Mouse (Mus musculus) fat pad, adult 2 months (tissue): ENCODE measurements around the gene Flii.

ENCODE experiments used
- DNase-seq: peaks from one replicate; pipeline ENCODE4 v3.0.0-alpha.2; 2011; ENCODE audit warnings: low read depth, low spot score; ENCODE audit errors: extremely low read depth

Flii gene

DNA sequence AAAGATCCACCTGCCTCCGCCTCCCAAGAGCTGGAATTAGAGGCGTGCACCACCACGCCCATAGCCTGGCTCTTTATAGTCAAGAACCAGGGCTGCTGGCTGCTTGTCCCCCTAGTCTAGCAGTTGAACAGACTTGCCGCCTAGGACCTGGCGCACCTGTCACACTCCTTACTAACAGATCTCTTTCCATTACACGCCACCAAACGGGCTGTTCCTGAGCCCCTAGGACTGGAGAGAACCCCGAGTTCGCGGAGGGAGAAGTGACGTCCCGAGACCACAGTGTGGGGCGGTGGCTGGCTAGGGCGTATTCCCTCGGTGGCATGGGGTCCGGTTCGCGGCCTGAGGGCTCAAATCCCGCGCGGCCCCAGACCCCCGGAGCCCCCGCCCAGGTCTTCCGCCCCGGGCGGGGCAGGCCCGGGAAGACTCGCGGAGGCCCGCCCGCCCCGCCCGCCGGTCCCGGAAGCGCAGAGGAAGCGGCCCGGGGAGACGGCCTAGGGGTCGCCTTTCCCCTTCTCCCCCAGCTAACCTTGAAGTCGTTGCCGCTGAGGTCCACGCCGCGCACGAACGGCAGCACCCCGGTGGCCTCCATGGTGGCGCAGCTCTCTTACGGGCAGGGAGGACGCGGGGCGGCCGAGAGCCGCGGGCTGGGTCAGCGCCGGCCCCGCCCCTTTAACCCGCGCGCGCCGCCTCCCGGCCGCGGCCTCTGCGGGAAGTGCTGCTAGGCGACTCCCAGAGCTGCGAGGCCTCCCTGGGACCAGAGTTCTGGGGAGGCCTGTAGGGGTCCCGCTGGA, at the start of gene Flii:
Flii (minus strand) TSS at position 663 of the 791 bp plus-strand sequence.
- no peak for DNase-seq

DNA sequence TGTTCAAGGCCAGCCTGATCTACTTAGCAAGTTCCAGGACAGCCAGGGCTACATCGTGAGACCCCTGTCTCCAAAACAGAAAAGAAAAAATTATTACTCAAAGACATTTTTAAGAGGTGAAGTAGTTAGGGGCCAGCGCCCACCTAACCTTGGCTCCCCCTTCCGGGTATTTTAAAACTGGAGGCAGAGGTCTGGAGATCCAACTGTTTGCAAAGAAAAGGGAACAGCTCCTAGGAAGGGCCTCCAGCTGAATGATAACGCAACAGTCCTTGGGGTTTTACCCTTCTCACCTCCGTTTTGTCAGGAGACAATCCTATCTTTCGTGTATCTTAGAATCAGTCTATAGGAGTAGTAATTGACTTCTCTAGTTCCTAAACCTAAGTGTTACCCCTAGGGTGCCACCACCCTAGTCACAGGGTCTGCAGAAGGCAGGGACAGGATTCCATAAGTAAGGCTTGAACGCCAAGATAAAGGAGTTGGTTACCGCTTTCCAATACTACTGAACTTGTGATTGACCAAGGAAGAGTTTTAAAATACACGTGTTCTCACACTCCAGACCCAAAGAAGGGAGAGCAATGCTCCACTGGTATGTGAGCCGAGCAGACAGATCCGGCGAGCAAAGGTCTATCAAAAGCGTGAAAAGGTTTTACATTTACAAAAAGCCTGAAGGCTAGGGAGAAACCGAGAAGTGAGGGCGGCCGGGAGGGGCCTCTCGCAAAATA, 49.2 kb upstream of the Flii start:
- DNase-seq: no peak

DNA sequence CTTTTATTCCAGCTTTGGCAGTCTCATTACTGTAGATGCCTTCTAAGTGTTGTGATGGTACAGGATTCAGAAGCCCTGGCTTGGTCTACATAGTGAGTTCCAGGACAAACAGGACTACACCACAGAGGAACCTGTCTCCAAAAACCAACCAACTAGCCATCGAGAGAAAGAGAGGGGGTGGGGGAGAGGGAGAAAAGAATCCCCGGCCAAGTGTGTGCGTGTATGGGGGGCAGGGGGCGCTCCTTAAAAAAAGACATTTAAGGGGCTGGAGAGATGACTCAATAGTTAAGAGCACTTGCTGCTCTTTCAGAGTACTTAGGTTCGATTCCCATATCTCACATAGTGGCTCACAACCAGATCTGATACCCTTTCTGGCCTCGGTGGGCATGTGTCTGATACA, 48.5 kb upstream of the Flii start:
- no peak for DNase-seq

DNA sequence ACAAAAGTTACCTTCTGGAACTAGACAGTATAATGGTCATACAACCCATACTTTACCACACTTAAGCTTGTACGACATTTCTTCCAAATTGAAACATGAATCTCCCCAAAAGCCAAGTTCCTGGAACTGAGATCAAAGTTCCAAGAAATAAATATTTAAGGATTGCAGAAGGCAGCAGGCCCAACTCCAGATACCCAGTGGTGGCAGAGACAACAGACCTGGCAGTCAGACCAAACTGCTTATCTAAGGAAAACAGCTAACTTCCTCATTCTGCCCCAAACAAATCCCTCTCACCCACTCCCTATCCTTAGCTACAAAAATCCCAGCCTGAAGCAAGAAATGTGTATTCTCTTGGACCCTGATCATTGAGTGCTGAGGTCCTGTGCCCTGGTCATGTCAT, 47.8 kb upstream of the Flii start:
- no peak for DNase-seq

DNA sequence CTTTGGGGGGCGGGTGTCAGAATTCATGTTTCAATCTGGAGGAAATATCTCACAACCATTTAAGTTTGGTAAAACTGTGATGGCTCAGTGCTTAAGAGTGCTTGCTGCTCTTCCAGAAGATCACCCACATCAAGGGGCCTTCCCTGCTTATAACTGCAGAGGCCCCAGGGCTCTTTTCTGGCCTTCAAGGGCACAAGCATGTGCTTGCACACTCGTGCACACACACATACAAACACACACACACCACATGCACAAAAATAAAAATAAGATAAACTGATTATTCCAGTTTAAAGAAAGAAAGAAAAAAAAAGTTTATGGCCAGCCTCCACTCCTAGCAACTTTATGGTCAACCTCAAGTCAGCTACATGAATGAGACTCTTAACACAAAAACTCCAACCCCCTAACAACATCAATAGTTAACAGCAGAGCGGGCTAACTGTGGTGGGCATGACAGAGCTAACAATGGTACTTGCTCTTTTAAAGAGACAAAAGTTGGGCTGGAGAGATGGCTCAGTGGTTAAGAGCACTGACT, 47.2 kb upstream of the Flii start:
- DNase-seq: no peak

DNA sequence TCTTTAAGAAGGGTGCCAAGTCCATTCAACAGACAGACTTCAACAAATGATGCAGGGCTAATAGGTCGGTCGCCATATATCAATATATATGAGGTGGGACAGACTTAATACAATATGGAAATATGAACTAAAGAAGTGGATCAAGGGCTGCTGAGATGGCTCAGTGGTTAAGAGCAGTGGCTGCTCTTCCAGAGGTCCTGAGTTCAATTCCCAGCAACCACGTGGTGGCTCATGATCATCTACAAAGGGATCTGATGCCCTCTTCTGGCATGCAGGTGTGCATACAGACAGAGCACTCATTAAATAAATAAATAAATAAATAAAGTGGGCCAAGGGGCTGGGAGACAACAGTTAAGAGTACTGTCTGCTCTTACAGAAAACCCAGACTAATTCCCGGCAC, 45.1 kb upstream of the Flii start:
- DNase-seq: no peak

DNA sequence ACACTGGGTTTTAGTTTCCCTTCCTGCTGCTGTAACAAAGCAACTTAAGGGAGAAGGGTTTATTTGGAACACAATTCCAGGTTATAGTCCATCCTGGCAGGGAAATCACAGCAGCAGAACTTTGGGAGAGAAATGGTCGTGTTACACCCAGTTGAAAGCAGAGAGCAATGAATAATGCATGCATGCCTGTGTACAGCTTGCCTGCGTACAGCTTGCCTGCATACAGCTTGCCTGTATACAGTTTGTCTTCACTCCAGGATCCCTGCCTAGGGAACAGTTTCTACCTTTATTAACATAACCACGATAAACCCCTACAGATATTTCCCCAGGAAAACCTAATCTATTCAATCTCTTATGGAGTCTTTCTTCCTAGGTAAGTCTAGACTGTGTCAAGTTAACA, 43.7 kb upstream of the Flii start:
- no peak for DNase-seq

DNA sequence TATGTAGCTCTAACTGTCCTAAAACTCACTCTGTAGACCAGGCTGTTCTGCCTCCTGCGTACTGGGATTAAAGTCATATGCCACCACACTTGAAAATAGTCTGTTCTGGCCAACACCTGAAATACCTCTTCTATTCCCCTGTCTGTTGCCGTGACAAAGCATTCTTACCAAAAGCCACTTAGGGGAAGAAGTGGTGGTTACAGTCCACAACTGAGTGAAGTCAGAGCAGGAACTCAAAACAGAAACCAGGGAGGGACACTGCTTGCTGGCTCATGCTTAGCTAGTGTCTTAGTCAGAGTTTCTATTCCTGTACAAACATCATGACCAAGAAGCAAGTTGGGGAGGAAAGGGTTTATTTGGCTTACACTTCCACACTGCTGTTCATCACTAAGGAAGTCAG, 42.3 kb upstream of the Flii start:
- DNase-seq: no peak

DNA sequence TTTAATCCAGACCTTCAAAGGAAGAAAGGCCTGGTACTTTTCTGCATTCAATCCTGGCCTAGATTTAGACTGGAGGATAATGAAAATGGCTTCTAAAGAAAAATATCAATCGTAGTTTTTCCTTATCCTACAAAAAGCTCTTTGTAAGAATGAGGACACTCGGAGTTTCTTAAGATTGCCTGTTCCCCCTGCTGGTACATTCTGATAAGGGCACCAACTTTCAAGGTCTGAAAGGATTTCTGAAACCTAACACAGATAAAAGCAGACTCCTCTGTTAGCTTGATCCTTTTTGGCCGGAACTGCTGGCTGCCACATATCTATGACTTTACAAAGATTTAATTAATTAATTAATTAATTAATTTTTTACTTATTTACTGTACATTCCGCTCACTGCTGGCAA, 39.9 kb upstream of the Flii start:
- DNase-seq: no peak

DNA sequence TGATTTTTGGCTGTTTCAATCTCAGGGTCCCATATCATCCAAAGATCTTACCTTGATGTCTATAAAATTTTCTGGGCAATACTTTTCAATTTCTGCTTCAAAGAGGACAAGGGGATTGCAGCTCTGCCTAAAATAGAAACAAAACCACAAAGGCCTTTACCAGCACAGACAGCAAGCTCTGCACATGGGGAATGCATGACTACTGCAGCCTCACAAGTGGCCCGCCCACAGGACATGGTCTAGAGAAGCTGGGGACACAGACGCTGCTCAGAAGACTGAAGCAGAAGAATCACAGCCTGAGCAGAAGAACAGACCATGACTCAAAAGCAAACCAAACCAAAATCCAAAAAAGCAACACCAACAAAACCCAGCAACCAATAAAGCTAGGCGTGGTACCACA, 34.6 kb upstream of the Flii start:
- no peak for DNase-seq

DNA sequence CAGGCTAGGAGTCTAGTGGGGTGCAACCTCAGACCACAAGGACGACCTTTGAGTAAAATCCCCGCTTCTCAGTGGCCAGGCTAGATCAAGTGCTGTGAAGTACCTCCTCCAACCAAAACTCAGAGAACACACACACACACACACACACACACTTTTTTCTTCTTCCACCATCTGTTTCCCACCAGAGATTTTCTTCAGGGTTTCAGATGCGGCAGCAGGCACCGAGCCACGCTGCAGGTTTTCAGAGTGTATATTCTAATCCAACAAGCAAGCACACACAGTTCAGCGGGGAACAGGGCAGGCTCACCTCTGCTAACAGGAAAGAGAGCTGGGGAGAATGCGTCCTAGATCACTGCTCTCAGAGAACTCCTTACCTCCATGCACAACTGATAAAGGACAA, 28.5 kb upstream of the Flii start:
- no peak for DNase-seq

DNA sequence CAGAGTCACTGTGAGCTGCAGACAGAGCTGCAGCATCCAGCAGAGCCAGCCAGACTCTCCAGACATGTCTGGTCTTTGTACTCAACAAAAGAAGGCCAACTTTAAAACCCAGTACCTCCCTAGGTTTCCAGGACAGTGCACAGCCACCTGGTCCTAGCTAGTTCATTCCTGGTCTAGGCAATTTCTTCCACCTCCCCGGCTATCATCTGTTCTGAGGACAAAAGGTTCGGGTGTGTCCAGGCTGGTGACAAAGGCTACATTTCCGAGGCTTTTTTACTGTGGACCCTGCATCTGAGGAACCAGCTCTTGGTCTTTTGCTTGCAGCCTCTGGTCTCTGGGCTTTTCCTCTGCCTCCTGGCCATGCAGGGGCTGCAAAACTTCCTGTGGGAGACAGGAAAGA, 13.3 kb upstream of the Flii start:
- DNase-seq: no peak

DNA sequence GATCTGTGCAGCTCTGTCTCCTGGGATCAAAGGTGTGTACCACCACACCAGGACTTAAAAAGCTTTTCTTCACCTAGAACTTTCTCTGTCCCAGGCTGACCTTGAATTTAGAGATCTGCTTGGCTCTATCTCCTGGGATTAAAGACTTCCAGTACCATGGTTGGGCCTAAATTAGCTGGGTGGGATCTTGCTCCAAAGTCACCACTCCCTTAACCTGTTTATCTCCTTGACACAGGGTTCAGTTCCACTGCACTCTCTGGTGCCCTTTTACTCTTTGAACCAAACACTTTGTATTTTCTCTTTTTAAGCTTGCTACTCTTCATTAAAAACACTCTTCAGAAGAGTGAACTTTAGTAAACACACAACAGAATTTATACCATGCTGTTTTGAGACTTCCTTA, 10.4 kb upstream of the Flii start:
- DNase-seq: no peak

DNA sequence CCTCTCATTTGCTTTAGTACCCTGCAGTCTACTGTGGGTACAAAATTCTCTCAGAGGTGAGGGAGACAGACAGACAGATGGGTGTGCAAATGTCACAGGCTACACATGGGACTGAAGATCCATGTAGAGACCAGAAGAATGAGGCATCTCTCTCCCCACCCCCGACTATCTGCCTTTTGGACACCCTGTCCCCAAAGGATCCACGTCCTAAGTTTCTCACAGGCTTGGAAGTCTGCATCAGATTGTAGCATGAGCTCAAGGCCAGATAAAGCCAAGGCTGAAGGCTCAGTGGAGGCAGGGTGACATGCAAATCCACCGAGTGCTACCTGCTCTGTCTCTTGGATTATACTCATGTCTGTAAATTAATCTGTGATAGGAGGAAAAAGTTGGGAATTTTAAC, 9.4 kb upstream of the Flii start:
- no peak for DNase-seq

DNA sequence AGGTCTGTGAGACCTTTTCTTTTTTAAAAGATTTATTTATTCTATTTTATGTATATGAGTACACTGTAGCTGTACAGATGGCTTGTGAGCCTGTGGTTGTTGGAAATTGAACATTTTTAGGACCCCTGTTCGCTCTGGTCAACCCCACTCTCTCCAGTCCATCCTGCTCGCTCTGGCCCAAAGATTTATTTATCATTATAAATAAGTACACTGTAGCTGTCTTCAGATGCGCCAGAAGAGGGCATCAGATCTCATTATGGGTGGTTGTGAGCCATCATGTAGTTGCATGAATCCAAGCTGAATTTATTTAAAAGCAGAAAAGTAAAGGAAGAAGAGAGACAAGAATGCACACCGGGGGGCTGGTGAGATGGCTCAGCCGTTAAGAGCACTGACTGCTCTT, 8.1 kb upstream of the Flii start:
- DNase-seq: no peak

DNA sequence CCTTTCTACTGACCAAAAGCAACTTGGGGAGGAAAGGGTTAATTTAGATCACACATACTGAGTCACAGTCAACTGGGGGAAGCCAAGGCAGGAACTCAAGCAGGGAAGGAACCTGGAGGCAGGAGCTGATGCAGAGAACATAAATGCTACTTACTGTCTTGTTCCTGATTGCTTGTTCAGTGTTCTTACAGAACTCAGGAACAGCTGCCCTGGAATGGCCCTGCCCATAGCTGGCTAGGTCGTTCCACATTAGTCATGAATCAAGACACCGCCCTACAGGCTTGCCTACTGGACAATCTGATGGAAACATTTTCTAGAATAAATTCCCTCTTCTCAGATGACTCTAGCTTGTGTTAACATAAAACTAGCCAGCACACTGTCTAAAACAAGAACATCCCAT, 7.1 kb upstream of the Flii start:
- DNase-seq: no peak

DNA sequence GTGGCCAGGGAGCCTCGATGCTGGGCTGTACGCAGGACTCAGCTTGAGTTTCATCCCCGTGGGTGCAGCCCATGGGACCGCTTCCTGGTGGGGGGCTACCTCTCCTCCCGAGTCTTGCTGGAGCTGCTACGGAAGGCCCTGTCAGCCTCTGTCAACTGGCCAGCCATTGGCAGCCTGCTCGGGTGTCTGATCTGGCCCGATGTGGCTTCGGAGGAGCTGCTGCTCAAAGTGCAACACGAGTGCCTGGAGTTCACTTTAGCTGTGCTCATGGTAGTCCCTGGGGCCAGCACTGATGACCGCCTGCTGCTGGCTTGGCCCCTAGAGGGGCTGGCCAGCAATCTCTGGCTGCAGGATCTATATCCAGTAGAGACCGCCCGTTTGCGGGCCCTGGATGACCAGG, 4.2 kb upstream of the Flii start:
- no peak for DNase-seq

DNA sequence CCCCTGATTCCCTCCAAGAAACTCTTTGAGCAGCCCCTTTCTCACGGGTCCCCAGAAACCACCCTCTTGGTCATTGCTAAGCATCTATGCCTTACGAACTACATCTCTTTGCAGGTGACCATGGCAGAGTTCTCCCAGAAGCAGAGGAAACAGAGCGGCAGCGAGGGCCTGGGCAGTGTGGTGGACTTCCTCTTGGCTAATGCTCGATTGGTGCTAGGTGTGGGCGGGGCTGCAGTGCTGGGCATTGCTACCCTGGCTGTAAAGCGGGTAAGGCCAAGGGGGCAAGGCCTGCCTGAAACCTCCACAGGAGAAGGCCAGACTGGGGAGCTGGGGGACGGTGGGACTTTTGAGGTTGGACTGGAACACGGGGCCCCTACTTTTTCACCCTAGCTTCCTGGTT, 3.1 kb upstream of the Flii start:
- no peak for DNase-seq

DNA sequence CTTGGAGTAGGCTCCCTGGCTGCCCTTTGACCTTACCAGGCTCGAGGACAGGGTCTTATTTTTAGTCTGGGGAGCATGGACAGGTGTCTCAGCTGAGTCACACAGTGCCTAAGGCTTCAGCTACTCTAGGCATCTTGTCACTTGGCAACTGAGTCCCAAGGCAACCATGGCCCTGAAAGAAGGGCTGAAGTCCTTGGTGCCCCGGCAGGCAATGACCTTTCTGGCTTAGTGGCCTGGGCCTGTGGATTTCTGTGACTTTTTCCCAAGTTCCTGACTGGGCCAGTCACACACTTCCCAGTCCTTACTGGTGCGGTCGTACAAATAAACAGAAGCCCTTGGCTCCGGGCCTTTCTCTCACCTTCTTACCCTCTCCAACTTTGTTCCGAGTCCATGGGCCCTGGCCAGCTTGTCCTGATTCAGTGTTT, 2.2 kb upstream of the Flii start:
- no peak for DNase-seq

DNA sequence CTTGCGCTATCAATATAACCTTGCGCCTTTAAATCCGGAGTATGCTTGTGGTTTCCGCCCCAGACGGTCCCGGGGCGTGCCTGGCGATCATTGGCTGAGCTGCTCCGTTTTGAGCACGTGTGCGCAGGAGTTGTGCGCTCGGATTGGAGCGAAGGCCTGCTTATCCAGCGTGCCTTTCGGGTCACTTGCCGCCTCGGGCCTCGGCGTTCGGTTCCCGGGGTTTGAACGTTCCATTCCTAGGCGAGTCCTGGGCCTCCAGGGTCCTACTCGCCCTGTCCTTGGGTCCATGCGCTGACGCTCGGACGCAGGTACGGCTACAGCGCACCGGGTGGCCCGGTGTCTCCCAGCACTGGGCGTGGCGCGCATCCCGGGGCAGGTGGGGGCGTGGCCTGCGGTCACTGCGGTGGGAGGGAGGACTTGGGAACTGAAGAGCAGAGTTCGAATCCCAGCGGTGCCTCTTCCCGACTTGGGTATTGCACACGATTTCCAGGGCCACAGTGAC, 1.2 kb upstream of the Flii start, which contains the start of gene Mief2:
Mief2 (plus strand) TSS at position 139 of the 502 bp plus-strand sequence.
- DNase-seq: peak; percentile 64

DNA sequence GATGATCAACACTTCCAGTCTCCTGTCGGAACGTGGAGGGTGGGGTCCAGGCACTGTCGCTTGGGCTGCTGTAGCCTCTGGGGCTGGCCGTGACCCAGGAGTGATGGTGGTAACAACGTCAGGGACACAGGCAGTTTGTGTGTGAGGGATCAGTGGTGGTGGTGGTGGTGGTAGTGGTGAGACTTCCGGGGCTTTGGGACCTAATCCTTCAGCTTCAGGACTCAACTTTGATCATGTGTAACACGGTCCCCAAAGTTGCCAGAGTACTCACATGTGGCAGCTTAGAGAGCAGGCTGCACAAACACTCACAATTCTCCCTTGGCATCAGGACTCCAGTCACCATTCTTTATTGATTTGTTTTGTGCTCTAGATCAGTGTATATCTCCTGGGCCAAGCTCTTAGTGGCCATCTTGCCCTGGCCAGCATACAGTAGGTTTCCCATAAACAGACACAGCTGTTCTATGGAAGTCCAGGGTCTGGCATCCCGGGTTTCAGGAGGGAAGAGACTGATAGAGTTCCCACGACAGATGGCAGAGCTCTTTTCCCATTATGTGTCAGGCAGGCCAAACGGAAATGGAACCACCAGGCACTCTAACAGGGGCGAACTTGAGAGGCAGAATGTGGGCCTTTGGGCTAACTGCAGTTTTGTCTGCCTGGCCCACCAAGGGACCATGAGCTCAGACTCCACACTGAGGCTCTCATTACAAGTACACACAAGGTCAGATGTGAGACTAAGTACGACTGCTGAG, 503 bp upstream of the Flii start:
- DNase-seq: no peak
